Mouse (Mus musculus): ENCODE measurements around the gene Cfap61. TPM values are rescaled to one million over a fixed set of nuclear protein-coding genes. Genes with fewer than 3 reads are reported as not detected.
A peak's percentile ranks its signal among the peaks of the same experiment; 100 is the strongest.

Gene Cfap61
- polyA plus RNA-seq, 1 experiment, result not detected

DNA sequence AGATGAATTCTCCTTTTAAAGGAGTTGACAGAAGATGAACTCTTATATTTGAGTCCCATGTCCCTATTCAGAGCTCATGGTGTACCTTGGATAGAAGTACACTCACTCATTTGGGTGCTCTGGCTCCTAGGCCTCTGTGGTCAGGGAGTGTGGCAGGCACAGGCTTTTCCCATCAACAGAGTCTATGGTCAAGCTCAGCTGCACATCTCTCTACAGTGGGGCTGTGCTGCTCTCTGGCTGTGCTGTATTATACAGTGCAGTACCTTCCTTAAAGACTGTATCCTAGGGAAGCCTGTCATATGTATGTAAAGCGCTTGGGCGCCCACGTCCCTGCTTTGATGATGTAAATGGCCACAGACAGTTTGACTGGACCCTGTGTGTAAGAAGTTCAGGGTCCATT lies 323.0 kb downstream of the Cfap61 start:
- Histone ChIP-seq H3K4me1 (ENCODE audit: control insufficient read depth, insufficient read depth, low read length) (peaks cover 9% of the 10 kb centered on the region), H3K4me3 (ENCODE audit: insufficient read depth, low read depth, low read length) (no peak overlapping the region), H3K27ac (ENCODE audit: insufficient read depth, low read depth, low read length) (no peak overlapping the region)
- WGBS, result 95% methylated on average over 3 of the region's 3 CpGs
- no peak for TF ChIP-seq POLR2A (IDR thresholded peaks at IDR 0.05; ENCODE audit: insufficient read depth, low read depth, low read length)
- TF ChIP-seq CTCF (IDR thresholded peaks at IDR 0.05; ENCODE audit: insufficient read depth, low read depth, low read length), result no peak

DNA sequence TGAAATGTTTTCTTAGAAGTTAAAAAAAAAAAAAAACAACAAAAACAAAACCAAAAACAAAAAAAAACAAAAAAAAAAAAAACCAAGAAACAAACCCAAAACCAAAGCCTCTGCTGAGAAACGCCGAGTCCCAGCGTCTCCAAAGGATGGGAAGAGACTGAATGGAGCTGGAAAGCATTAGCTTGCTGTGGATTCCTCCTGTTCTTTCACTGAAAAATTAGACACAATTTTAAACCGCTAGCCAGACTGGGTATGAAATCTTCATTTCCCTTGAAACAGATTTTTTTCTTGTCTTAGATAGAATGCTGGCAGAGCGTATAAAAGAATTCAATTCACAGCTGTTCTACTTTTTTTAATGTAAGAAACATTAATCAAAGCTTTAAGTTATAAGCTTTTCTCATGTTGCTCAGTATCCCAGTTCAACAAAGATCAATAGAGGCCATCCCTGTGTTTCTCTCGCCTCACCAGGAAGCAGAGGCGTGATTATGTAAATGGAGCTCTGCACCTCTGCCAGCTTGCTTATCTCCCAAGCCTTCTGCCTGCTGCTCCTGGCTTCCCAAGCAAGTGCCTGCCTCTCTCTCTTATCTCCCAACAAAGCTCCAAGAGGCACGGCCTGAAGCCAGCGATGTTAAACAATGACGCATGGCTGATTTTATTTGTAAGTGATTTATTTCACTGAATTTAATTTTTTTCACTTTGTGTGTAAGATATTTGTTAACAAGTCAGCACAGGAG lies 324.3 kb downstream of the Cfap61 start:
- WGBS, result 44% methylated on average over 10 of the region's 10 CpGs
- TF ChIP-seq CTCF (IDR thresholded peaks at IDR 0.05; ENCODE audit: insufficient read depth, low read depth, low read length) (no peak), POLR2A (IDR thresholded peaks at IDR 0.05; ENCODE audit: insufficient read depth, low read depth, low read length) (no peak)
- H3K27ac ChIP-seq (ENCODE audit: insufficient read depth, low read depth, low read length), result peak overlapping the region; percentile 52
- peaks cover 9% of the 10 kb centered on the region for H3K4me1 ChIP-seq (ENCODE audit: control insufficient read depth, insufficient read depth, low read length)
- H3K4me3 ChIP-seq (ENCODE audit: insufficient read depth, low read depth, low read length), result no peak overlapping the region

DNA sequence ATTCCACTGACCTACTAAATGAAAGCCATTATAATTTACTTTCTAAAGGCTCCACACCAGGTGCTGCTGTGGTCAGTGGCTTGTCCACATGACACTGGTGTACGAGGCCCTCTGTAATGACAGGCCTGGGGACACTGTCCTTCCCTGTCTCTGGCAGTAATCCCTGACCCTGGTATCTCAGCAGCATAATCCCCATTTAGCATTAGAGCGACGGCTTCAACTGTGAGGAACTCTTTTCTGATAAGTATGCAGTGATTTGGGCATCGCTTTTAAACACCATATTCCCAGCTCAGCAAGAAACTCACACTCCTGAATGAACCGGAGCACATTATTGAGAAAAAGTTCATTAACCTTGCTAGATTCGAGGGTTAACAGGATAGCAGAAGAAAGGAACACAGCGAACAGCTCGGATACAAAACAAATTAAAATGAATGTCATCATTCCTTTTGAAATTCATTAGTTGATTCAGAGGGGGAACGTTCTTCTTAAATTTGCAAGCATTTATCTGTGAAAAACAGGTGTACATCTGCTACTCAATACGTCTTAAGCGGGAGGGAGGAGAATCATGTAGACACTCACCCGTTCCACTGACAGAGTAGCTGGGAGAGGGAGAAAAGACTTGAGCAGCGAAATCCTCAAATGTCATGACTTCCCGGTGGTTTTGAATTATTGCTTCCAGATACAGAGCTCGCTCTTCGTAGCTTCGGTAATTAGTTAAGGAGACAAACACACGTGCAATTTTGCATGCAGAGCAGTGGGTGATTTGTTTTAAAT lies 325.4 kb downstream of the Cfap61 start:
- Histone ChIP-seq H3K4me1 (ENCODE audit: control insufficient read depth, insufficient read depth, low read length) (peaks cover 9% of the 10 kb centered on the region), H3K27ac (ENCODE audit: insufficient read depth, low read depth, low read length) (no peak overlapping the region), H3K4me3 (ENCODE audit: insufficient read depth, low read depth, low read length) (no peak overlapping the region)
- TF ChIP-seq POLR2A (IDR thresholded peaks at IDR 0.05; ENCODE audit: insufficient read depth, low read depth, low read length) (no peak), CTCF (IDR thresholded peaks at IDR 0.05; ENCODE audit: insufficient read depth, low read depth, low read length) (no peak)
- 60% methylated on average over 18 of the region's 18 CpGs for WGBS

GRCm38 (mm10) chr2:146261146-146261545 lies 326.6 kb downstream of the Cfap61 start:
- WGBS, result 73% methylated on average over 4 of the region's 4 CpGs
- TF ChIP-seq POLR2A (IDR thresholded peaks at IDR 0.05; ENCODE audit: insufficient read depth, low read depth, low read length) (no peak), CTCF (IDR thresholded peaks at IDR 0.05; ENCODE audit: insufficient read depth, low read depth, low read length) (no peak)
- peaks cover 9% of the 10 kb centered on the region for H3K4me1 ChIP-seq (ENCODE audit: control insufficient read depth, insufficient read depth, low read length)
- H3K4me3 ChIP-seq (ENCODE audit: insufficient read depth, low read depth, low read length), result no peak overlapping the region
- no peak overlapping the region for H3K27ac ChIP-seq (ENCODE audit: insufficient read depth, low read depth, low read length)

- H3K4me1 ChIP-seq (ENCODE audit: control insufficient read depth, insufficient read depth, low read length), result peaks cover 9% of the 10 kb centered on the region
- 72% methylated on average over 10 of the region's 10 CpGs for WGBS
- TF ChIP-seq POLR2A (IDR thresholded peaks at IDR 0.05; ENCODE audit: insufficient read depth, low read depth, low read length), result no peak
- TF ChIP-seq CTCF (IDR thresholded peaks at IDR 0.05; ENCODE audit: insufficient read depth, low read depth, low read length), result no peak
- H3K4me3 ChIP-seq (ENCODE audit: insufficient read depth, low read depth, low read length), result no peak overlapping the region
- no peak overlapping the region for H3K27ac ChIP-seq (ENCODE audit: insufficient read depth, low read depth, low read length)
Measured at GRCm38 (mm10) chr2:146262215-146262614, 327.6 kb downstream of the Cfap61 start.

DNA sequence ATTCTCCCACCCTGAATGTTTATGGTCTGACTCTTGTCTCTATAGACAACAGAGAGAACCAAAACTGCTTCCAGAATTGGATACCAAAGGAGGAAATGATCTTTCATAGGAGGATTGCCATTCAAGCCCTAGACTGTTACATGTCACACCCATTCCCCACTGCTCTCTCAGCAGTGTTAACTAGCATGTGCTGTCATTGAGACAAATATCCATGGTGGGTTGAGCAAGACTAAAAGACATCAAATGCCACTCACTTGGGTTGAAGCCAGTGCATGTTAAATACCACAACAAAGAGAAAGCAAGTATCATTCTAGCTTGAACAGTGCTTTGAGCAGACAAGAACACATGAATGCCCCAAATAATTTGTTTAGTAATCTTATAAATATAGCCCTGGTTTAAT lies 328.4 kb downstream of the Cfap61 start:
- Histone ChIP-seq H3K4me3 (ENCODE audit: insufficient read depth, low read depth, low read length) (no peak overlapping the region), H3K4me1 (ENCODE audit: control insufficient read depth, insufficient read depth, low read length) (peaks cover 9% of the 10 kb centered on the region), H3K27ac (ENCODE audit: insufficient read depth, low read depth, low read length) (no peak overlapping the region)
- TF ChIP-seq POLR2A (IDR thresholded peaks at IDR 0.05; ENCODE audit: insufficient read depth, low read depth, low read length) (no peak), CTCF (IDR thresholded peaks at IDR 0.05; ENCODE audit: insufficient read depth, low read depth, low read length) (no peak)

Other genes starting within 250 kb of the Cfap61 start
- gene Naa20, start 32.7 kb upstream of the Cfap61 start, polyA plus RNA-seq (2012; ENCODE audit: insufficient read depth, insufficient read length, low replicate concordance, missing spikeins), result not detected in 2 replicates
- not detected in 2 replicates for gene Crnkl1, start 230 bp downstream of the Cfap61 start, polyA plus RNA-seq (2012; ENCODE audit: insufficient read depth, insufficient read length, low replicate concordance, missing spikeins)